Comparison of ENCODE assay signal across 8 mouse cellular contexts in genomic region chr17:83990421-83991365, GRCm38 (mm10).
DNase-seq lines count a peak whose midpoint lies in the region; ATAC-seq and TF ChIP-seq lines count a peak whose summit lies in the region.

No protein-coding gene starts in this region.

- peak; percentile 78 for ATAC-seq in kidney, postnatal 0 days (replicated peaks; ENCODE audit: low FRiP score, low read depth)
- ATAC-seq in midbrain, embryonic 14.5 days (ENCODE audit: low FRiP score, low TSS enrichment) = no peak

- TF ChIP-seq CTCF in kidney, postnatal 0 days (IDR thresholded peaks at IDR 0.05; ENCODE audit: low read depth) = no peak

- peak overlapping the region; percentile 84 for H3K27ac ChIP-seq in heart, embryonic 10.5 days
- H3K27ac ChIP-seq in kidney, postnatal 0 days = peak overlapping the region; percentile 83
- H3K27ac ChIP-seq in midbrain, embryonic 14.5 days (replicated peaks; ENCODE audit: low read depth, low read length) = no peak overlapping the region

- H3K4me3 ChIP-seq in heart, embryonic 10.5 days = no peak overlapping the region
- H3K4me3 ChIP-seq in kidney, postnatal 0 days (replicated peaks; ENCODE audit: low read depth, low read length) = no peak overlapping the region
- H3K4me3 ChIP-seq in midbrain, embryonic 14.5 days (replicated peaks; ENCODE audit: low read depth, low read length) = no peak overlapping the region

- DNase-seq in MN1 (ENCODE audit: low spot score) = peak; percentile 38
- DNase-seq in c-Kit-positive CD71-negative TER-119-negative erythroid progenitor cells, embryonic 14.5 days (ENCODE audit: low read depth) = peak; percentile 65
- no peak for DNase-seq in heart, embryonic 10.5 days (ENCODE audit: low spot score)
- peak; percentile 88 for DNase-seq in kidney, postnatal 0 days (ENCODE audit: low spot score)
- peak; percentile 90 for DNase-seq in lung, postnatal 36 days
- DNase-seq in thymus, postnatal 4 days = peak; percentile 68
- DNase-seq in left cerebral cortex, adult 18-20 months (ENCODE audit: low spot score in 2 of 2) = no peak
- DNase-seq in midbrain, embryonic 14.5 days = no peak

- peaks cover 54% of the 10 kb centered on the region for H3K4me1 ChIP-seq in heart, embryonic 10.5 days
- peaks cover 26% of the 10 kb centered on the region for H3K4me1 ChIP-seq in kidney, postnatal 0 days (replicated peaks; ENCODE audit: insufficient read depth, low read length)
- H3K4me1 ChIP-seq in midbrain, embryonic 14.5 days (ENCODE audit: control insufficient read depth, insufficient read depth, low read length) = peaks cover 10% of the 10 kb centered on the region

- H3K4me2 ChIP-seq in kidney, postnatal 0 days (ENCODE audit: low read length) = no peak overlapping the region
- H3K4me2 ChIP-seq in midbrain, embryonic 14.5 days (ENCODE audit: low read length) = no peak overlapping the region

- WGBS in heart, embryonic 10.5 days = 49% methylated on average over 13 of the region's 13 CpGs
- 46% methylated on average over 13 of the region's 13 CpGs for WGBS in kidney, postnatal 0 days
- 77% methylated on average over 13 of the region's 13 CpGs for WGBS in midbrain, embryonic 14.5 days

- no peaks in the 10 kb centered on the region for H3K27me3 ChIP-seq in heart, embryonic 10.5 days (ENCODE audit: insufficient read depth, poor library complexity, severe bottlenecking)
- H3K27me3 ChIP-seq in kidney, postnatal 0 days (ENCODE audit: insufficient read depth, low read length) = no peaks in the 10 kb centered on the region
- no peaks in the 10 kb centered on the region for H3K27me3 ChIP-seq in midbrain, embryonic 14.5 days (ENCODE audit: control insufficient read depth, insufficient read depth, low read length)

- peak overlapping the region; percentile 4; the same call in 1 of the 2 replicates for H3K9ac ChIP-seq in kidney, postnatal 0 days (ENCODE audit: low read depth, low read length)
- H3K9ac ChIP-seq in midbrain, embryonic 14.5 days (replicated peaks; ENCODE audit: low read length) = no peak overlapping the region

- H3K9me3 ChIP-seq in heart, embryonic 10.5 days = no peaks in the 10 kb centered on the region
- H3K9me3 ChIP-seq in kidney, postnatal 0 days (replicated peaks; ENCODE audit: low read length) = no peaks in the 10 kb centered on the region
- no peaks in the 10 kb centered on the region for H3K9me3 ChIP-seq in midbrain, embryonic 14.5 days (ENCODE audit: control insufficient read depth, low read length)

- H3K36me3 ChIP-seq in heart, embryonic 10.5 days = no peaks in the 10 kb centered on the region
- no peaks in the 10 kb centered on the region for H3K36me3 ChIP-seq in kidney, postnatal 0 days (ENCODE audit: insufficient read depth, low read length)
- H3K36me3 ChIP-seq in midbrain, embryonic 14.5 days (ENCODE audit: control insufficient read depth, insufficient read depth, low read length) = no peaks in the 10 kb centered on the region

Comparison
In these comparisons a context has a peak if more than half of its experiments do, and no peak if none do; other contexts are left out.
1. DNase-seq: peak in MN1 (single experiment), c-Kit-positive CD71-negative TER-119-negative erythroid progenitor cells, embryonic 14.5 days (single experiment), kidney, postnatal 0 days (single experiment), lung, postnatal 36 days (single experiment) and thymus, postnatal 4 days (single experiment); none in heart, embryonic 10.5 days (single experiment), left cerebral cortex, adult 18-20 months (0 of 2) and midbrain, embryonic 14.5 days (single experiment).